In the genomic region with DNA sequence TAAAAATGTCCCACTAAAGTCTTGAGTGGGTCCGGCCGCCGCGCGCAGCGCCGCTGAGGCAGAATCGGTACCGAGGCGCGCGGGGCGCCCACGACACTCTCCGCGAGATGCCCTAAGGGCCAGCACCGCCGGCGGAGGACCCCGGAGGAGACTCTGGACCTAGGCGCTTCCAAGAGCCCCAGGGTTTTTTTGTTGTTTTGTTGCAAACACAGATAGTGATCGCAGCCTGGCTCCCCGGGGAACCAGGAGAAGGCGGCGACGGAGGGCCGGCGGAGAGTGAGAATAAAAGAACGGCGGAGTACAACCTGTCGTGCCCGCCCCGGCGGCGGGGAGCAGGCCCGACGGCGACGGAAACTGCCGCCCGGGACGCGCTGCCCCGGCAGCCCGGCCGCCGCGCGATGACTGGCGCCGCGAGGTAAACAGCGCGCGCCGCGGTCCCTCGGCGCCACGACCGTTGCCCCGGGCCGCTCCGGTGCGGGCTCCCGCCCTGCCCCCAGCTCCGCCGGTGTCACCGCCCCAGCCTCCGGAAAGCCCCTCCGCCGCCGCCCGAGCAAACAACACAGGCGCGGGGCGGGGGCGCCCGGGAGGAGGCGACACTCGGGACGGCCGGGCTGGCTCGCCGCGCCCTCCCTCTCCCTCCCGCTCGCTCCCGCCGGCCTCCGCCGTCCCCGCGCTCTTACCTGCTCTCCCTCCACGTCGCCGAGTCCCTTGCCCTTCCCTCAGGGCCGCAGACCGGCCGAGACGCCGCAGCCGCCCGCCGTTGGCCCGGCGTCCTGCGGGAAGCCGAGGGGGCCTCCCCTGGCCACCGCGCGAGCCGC, we compare ENCODE assay signal across 8 mouse cellular contexts. TPM values are rescaled to one million over a fixed set of nuclear protein-coding genes. Genes with fewer than 3 reads are reported as not detected.
DNase-seq lines count a peak whose midpoint lies in the region; ATAC-seq and TF ChIP-seq lines count a peak whose summit lies in the region.

No protein-coding gene starts in this region.

- no peaks in the 10 kb centered on the region for H3K27me3 ChIP-seq in heart, embryonic 11.5 days (ENCODE audit: control insufficient read depth, insufficient read depth, low read length)
- H3K27me3 ChIP-seq in kidney, embryonic 14.5 days (ENCODE audit: control insufficient read depth, insufficient read depth, low read length), result no peaks in the 10 kb centered on the region
- no peaks in the 10 kb centered on the region for H3K27me3 ChIP-seq in liver, postnatal 0 days (ENCODE audit: insufficient read depth, low read length)
- no peaks in the 10 kb centered on the region for H3K27me3 ChIP-seq in neural tube, embryonic 12.5 days (replicated peaks)

- ATAC-seq in heart, embryonic 11.5 days (replicated peaks; ENCODE audit: insufficient number of reproducible peaks, low FRiP score, low TSS enrichment), result peak; percentile 41
- ATAC-seq in kidney, embryonic 14.5 days (ENCODE audit: low FRiP score, low TSS enrichment), result peak; percentile 45
- ATAC-seq in liver, postnatal 0 days, result peak; percentile 54
- ATAC-seq in neural tube, embryonic 12.5 days (ENCODE audit: low FRiP score, low read depth), result peak; percentile 37

- no peak for TF ChIP-seq EP300 in liver, postnatal 0 days (IDR thresholded peaks at IDR 0.05; ENCODE audit: low read depth)

- no peaks in the 10 kb centered on the region for H3K9me3 ChIP-seq in heart, embryonic 11.5 days (replicated peaks; ENCODE audit: control insufficient read depth, low read length)
- H3K9me3 ChIP-seq in kidney, embryonic 14.5 days (ENCODE audit: control insufficient read depth, low read length), result no peaks in the 10 kb centered on the region
- peaks cover 3% of the 10 kb centered on the region; the same call in 1 of the 2 replicates for H3K9me3 ChIP-seq in liver, postnatal 0 days (ENCODE audit: low read length)
- H3K9me3 ChIP-seq in neural tube, embryonic 12.5 days, result no peaks in the 10 kb centered on the region

- no peak for TF ChIP-seq CTCF in liver, postnatal 0 days (IDR thresholded peaks at IDR 0.05; ENCODE audit: low read depth)

- peaks cover 7% of the 10 kb centered on the region for H3K4me1 ChIP-seq in heart, embryonic 11.5 days (ENCODE audit: control insufficient read depth, insufficient read depth, low read length)
- H3K4me1 ChIP-seq in kidney, embryonic 14.5 days (ENCODE audit: control insufficient read depth, insufficient read depth, low read length), result no peaks in the 10 kb centered on the region
- peaks cover 13% of the 10 kb centered on the region for H3K4me1 ChIP-seq in liver, postnatal 0 days (ENCODE audit: insufficient read depth)
- peaks cover 6% of the 10 kb centered on the region for H3K4me1 ChIP-seq in neural tube, embryonic 12.5 days

- peak overlapping the region; percentile 92 for H3K4me2 ChIP-seq in heart, embryonic 11.5 days
- H3K4me2 ChIP-seq in kidney, embryonic 14.5 days (replicated peaks; ENCODE audit: low read depth, low read length), result peak overlapping the region; percentile 77
- H3K4me2 ChIP-seq in liver, postnatal 0 days (ENCODE audit: low read depth, low read length), result peak overlapping the region; percentile 100
- H3K4me2 ChIP-seq in neural tube, embryonic 12.5 days (replicated peaks), result peak overlapping the region; percentile 78

- WGBS in heart, embryonic 11.5 days (ENCODE audit: insufficient replicate concordance), result under 1% methylated on average over 91 of the region's 113 CpGs
- WGBS in kidney, embryonic 14.5 days, result under 1% methylated on average over 80 of the region's 113 CpGs
- WGBS in liver, postnatal 0 days (ENCODE audit: insufficient replicate concordance), result under 1% methylated on average over 90 of the region's 113 CpGs
- under 1% methylated on average over 96 of the region's 113 CpGs for WGBS in neural tube, embryonic 12.5 days

- peak; percentile 27 for DNase-seq in right cerebral cortex, postnatal 25 days
- DNase-seq in right cerebral cortex, postnatal 36 days (ENCODE audit: low spot score in 2 of 2), result no peak
- DNase-seq in cerebellum, postnatal 14 days, result peak; percentile 52 to 65
- DNase-seq in liver, postnatal 0 days, result peak; percentile 71
- DNase-seq in thymus, postnatal 25 days, result peak; percentile 69

- no peaks in the 10 kb centered on the region for H3K36me3 ChIP-seq in heart, embryonic 11.5 days (ENCODE audit: control insufficient read depth, insufficient read depth, low read length)
- no peaks in the 10 kb centered on the region for H3K36me3 ChIP-seq in kidney, embryonic 14.5 days (ENCODE audit: control insufficient read depth, insufficient read depth, low read length)
- H3K36me3 ChIP-seq in liver, postnatal 0 days (replicated peaks; ENCODE audit: insufficient read depth, low read length), result no peaks in the 10 kb centered on the region
- no peaks in the 10 kb centered on the region for H3K36me3 ChIP-seq in neural tube, embryonic 12.5 days

- peak overlapping the region; percentile 99 for H3K27ac ChIP-seq in heart, embryonic 11.5 days (ENCODE audit: low read depth, low read length)
- H3K27ac ChIP-seq in kidney, embryonic 14.5 days (ENCODE audit: low read depth, low read length), result peak overlapping the region; percentile 90
- peak overlapping the region; percentile 99 for H3K27ac ChIP-seq in liver, postnatal 0 days (ENCODE audit: low read depth)
- peak overlapping the region; percentile 96 for H3K27ac ChIP-seq in neural tube, embryonic 12.5 days

- H3K9ac ChIP-seq in heart, embryonic 11.5 days (ENCODE audit: low read depth, low read length), result peak overlapping the region; percentile 96
- H3K9ac ChIP-seq in kidney, embryonic 14.5 days (ENCODE audit: low read depth, low read length), result peak overlapping the region; percentile 90
- peak overlapping the region; percentile 84 for H3K9ac ChIP-seq in liver, postnatal 0 days (replicated peaks)
- H3K9ac ChIP-seq in neural tube, embryonic 12.5 days, result peak overlapping the region; percentile 94

- H3K4me3 ChIP-seq in heart, embryonic 11.5 days (ENCODE audit: low read depth, low read length), result peak overlapping the region; percentile 94
- H3K4me3 ChIP-seq in kidney, embryonic 14.5 days (ENCODE audit: low read length), result peak overlapping the region; percentile 90
- H3K4me3 ChIP-seq in liver, postnatal 0 days (ENCODE audit: low read depth, low read length), result peak overlapping the region; percentile 95
- H3K4me3 ChIP-seq in neural tube, embryonic 12.5 days, result peak overlapping the region; percentile 96

RNA-seq across cellular contexts. Expression of a gene that starts 0.5 kb away (rescaled TPM):
- polyA plus RNA-seq in heart, embryonic 11.5 days (2014; fragmentation: Nextera tagmentation; extraction: Ambion mirVana), result 44.5 and 48.2 TPM in 2 replicates
- polyA plus RNA-seq in kidney, embryonic 14.5 days (2014; fragmentation: Nextera tagmentation; extraction: Ambion mirVana), result 51.4 and 61.6 TPM in 2 replicates
- polyA plus RNA-seq in liver, postnatal 0 days (2015; fragmentation: Nextera tagmentation; extraction: Ambion mirVana), result 19.6 and 22.1 TPM in 2 replicates
- 41.2 and 57.2 TPM in 2 replicates for polyA plus RNA-seq in neural tube, embryonic 12.5 days (2016; fragmentation: Nextera tagmentation; extraction: Ambion mirVana)

RNA-seq across cellular contexts. Expression of a gene that starts 56.6 kb away (rescaled TPM):
- 14.2 and 15.4 TPM in 2 replicates for polyA plus RNA-seq in heart, embryonic 11.5 days (2014; fragmentation: Nextera tagmentation; extraction: Ambion mirVana)
- polyA plus RNA-seq in kidney, embryonic 14.5 days (2014; fragmentation: Nextera tagmentation; extraction: Ambion mirVana), result 1.3 and 1.6 TPM in 2 replicates
- polyA plus RNA-seq in liver, postnatal 0 days (2015; fragmentation: Nextera tagmentation; extraction: Ambion mirVana), result 0.34 and 0.60 TPM in 2 replicates
- polyA plus RNA-seq in neural tube, embryonic 12.5 days (2016; fragmentation: Nextera tagmentation; extraction: Ambion mirVana), result 2.4 and 2.5 TPM in 2 replicates

Comparison
In these comparisons a context has a peak if more than half of its experiments do, and no peak if none do; other contexts are left out.
1. DNase-seq: peak in right cerebral cortex, postnatal 25 days (single experiment), cerebellum, postnatal 14 days (2 of 2), liver, postnatal 0 days (single experiment) and thymus, postnatal 25 days (single experiment); none in right cerebral cortex, postnatal 36 days (0 of 2).
2. Peak in every context shown above with its lines, with median percentiles within 50 percentile points of each other: ATAC-seq, H3K27ac ChIP-seq, H3K4me2 ChIP-seq, H3K4me3 ChIP-seq and H3K9ac ChIP-seq.